Comparison of ENCODE assay signal across 9 mouse cellular contexts in genomic region chr9:108341801-108342200, GRCm38 (mm10). TPM values are rescaled to one million over a fixed set of nuclear protein-coding genes. Genes with fewer than 3 reads are reported as not detected.
DNase-seq lines count a peak whose midpoint lies in the region; ATAC-seq lines count a peak whose summit lies in the region.
"Had no signal": no experiment of that assay in that cellular context is flagged by ENCODE, and none has a peak within 500 bp of the region (broad histone marks: within the 10 kb centered on the region; RNA-seq: fewer than 3 reads in every experiment).

No protein-coding gene starts in this region.

- DNase-seq in heart, postnatal 14 days: no peak
- peak; percentile 31 for DNase-seq in urinary bladder, postnatal 14 days (ENCODE audit: low spot score)
- no peak for DNase-seq in urinary bladder, adult 2 months (ENCODE audit: low spot score)
- peak; percentile 16 for DNase-seq in large intestine, adult 2 months (ENCODE audit: low read depth, low spot score)
- DNase-seq in T-cell, adult 2 months (ENCODE audit: low spot score): no peak
- no peak for DNase-seq in cerebellum, adult 9-11 months
- DNase-seq in frontal cortex, postnatal 14 days (ENCODE audit: low spot score in 2 of 2): no peak

- intact Hi-C loops in heart, postnatal 14 days (cut with DNase I): no loop called here

- peaks cover 26% of the 10 kb centered on the region for H3K4me1 ChIP-seq in heart, embryonic 11.5 days (ENCODE audit: control insufficient read depth, insufficient read depth, low read length)

- H3K4me3 ChIP-seq in heart, embryonic 11.5 days (ENCODE audit: low read depth, low read length): no peak overlapping the region

- H3K36me3 ChIP-seq in heart, embryonic 11.5 days (ENCODE audit: control insufficient read depth, insufficient read depth, low read length): no peaks in the 10 kb centered on the region; the same call in 1 of the 2 replicates

- no peaks in the 10 kb centered on the region for H3K27me3 ChIP-seq in heart, embryonic 11.5 days (ENCODE audit: control insufficient read depth, insufficient read depth, low read length)
- H3K27me3 ChIP-seq: Patski had no signal

- no peaks in the 10 kb centered on the region for H3K9me3 ChIP-seq in heart, embryonic 11.5 days (replicated peaks; ENCODE audit: control insufficient read depth, low read length)

- no peak for ATAC-seq in heart, embryonic 11.5 days (replicated peaks; ENCODE audit: insufficient number of reproducible peaks, low FRiP score, low TSS enrichment)
- ATAC-seq: Patski had no signal

- H3K4me2 ChIP-seq in heart, embryonic 11.5 days: peak overlapping the region; percentile 77

- H3K27ac ChIP-seq in heart, embryonic 11.5 days (ENCODE audit: low read depth, low read length): peak overlapping the region; percentile 98

- peak overlapping the region; percentile 28; the same call in 1 of the 2 replicates for H3K9ac ChIP-seq in heart, embryonic 11.5 days (ENCODE audit: low read depth, low read length)

RNA-seq across cellular contexts. Expression of gene Gpx1, which starts 3.1 kb away (rescaled TPM):
- 1,289 and 1,462 TPM in 2 replicates for polyA plus RNA-seq in heart, embryonic 11.5 days (2014; fragmentation: Nextera tagmentation; extraction: Ambion mirVana)
- 100 to 1,000 TPM; 156 to 161 TPM for total RNA-seq in heart, postnatal 14 days (2021)
- polyA plus RNA-seq in urinary bladder, adult 2 months (2012; rRNA removed): 703 and 735 TPM in 2 replicates
- 641 and 1,038 TPM in 2 replicates for polyA plus RNA-seq in large intestine, adult 2 months (2012; rRNA removed)

RNA-seq across cellular contexts. Expression of gene Usp4, which starts 5.9 kb away (rescaled TPM):
- 100.0 and 113 TPM in 2 replicates for polyA plus RNA-seq in heart, embryonic 11.5 days (2014; fragmentation: Nextera tagmentation; extraction: Ambion mirVana)
- 10 to 100 TPM; 76.5 to 83.6 TPM for total RNA-seq in heart, postnatal 14 days (2021)
- polyA plus RNA-seq in urinary bladder, adult 2 months (2012; rRNA removed): 64.1 and 77.6 TPM in 2 replicates
- 57.7 and 67.5 TPM in 2 replicates for polyA plus RNA-seq in large intestine, adult 2 months (2012; rRNA removed)

RNA-seq across cellular contexts. Expression of gene Tcta, which starts 35.8 kb away (rescaled TPM):
- 28.5 and 34.7 TPM in 2 replicates for polyA plus RNA-seq in heart, embryonic 11.5 days (2014; fragmentation: Nextera tagmentation; extraction: Ambion mirVana)
- 10 to 100 TPM; 25.4 to 25.5 TPM for total RNA-seq in heart, postnatal 14 days (2021)
- 80.0 and 107 TPM in 2 replicates for polyA plus RNA-seq in urinary bladder, adult 2 months (2012; rRNA removed)
- 45.9 and 48.1 TPM in 2 replicates for polyA plus RNA-seq in large intestine, adult 2 months (2012; rRNA removed)

RNA-seq across cellular contexts. Expression of gene Rhoa, which starts 35.9 kb away (rescaled TPM):
- 252 and 277 TPM in 2 replicates for polyA plus RNA-seq in heart, embryonic 11.5 days (2014; fragmentation: Nextera tagmentation; extraction: Ambion mirVana)
- total RNA-seq in heart, postnatal 14 days (2021): 100 to 1,000 TPM; 250 to 262 TPM
- 304 and 339 TPM in 2 replicates for polyA plus RNA-seq in urinary bladder, adult 2 months (2012; rRNA removed)
- 130 and 145 TPM in 2 replicates for polyA plus RNA-seq in large intestine, adult 2 months (2012; rRNA removed)

RNA-seq across cellular contexts. Expression of gene Amt, which starts 45.1 kb away (rescaled TPM):
- polyA plus RNA-seq in heart, embryonic 11.5 days (2014; fragmentation: Nextera tagmentation; extraction: Ambion mirVana): 12.9 and 15.3 TPM in 2 replicates
- total RNA-seq in heart, postnatal 14 days (2021): 1 to 10 TPM; 5.4 to 7.0 TPM
- polyA plus RNA-seq in urinary bladder, adult 2 months (2012; rRNA removed): 34.0 and 35.5 TPM in 2 replicates
- 2.3 and 3.4 TPM in 2 replicates for polyA plus RNA-seq in large intestine, adult 2 months (2012; rRNA removed)

Comparison
In these comparisons a context has a peak if more than half of its experiments do, and no peak if none do; other contexts are left out.
1. DNase-seq: peak in urinary bladder, postnatal 14 days (single experiment) and large intestine, adult 2 months (single experiment); none in heart, postnatal 14 days (0 of 2), urinary bladder, adult 2 months (single experiment), T-cell, adult 2 months (single experiment), cerebellum, adult 9-11 months (single experiment) and frontal cortex, postnatal 14 days (0 of 2).